Mouse (Mus musculus) intestine, embryonic 14.5 days (tissue): ENCODE results near the gene Gtf2h5. TPM values are rescaled to one million over a fixed set of nuclear protein-coding genes. Genes with fewer than 3 reads are reported as not detected.

Experiments
- ATAC-seq: fragments of 200-750 bp; cut with Nextera tagmentation; replicated peaks from 2 replicates; pipeline ENCODE4 v1.8.0; 2017; ENCODE audit warnings: low read depth, moderate number of reproducible peaks, moderate TSS enrichment, moderate library complexity; ENCODE audit not compliant: low FRiP score, low TSS enrichment
- DNase-seq: peaks from one replicate; pipeline ENCODE4 v3.0.0-alpha.2; 2018; ENCODE audit warnings: low spot score
- H3K27ac ChIP-seq: fragments of 300-500 bp; sonication (generic); 2 replicates; pipeline ENCODE4 v1.5.1; 2014; ENCODE audit warnings: low read depth, mild to moderate bottlenecking, control low read depth
- H3K27me3 ChIP-seq: fragments of 300-500 bp; sonication (generic); replicated peaks from 2 replicates; pipeline ENCODE4 v1.6.1; 2014; ENCODE audit warnings: low read length, control low read depth; ENCODE audit not compliant: control insufficient read depth, insufficient read depth
- H3K36me3 ChIP-seq: fragments of 300-500 bp; sonication (generic); 2 replicates; pipeline ENCODE4 v1.6.1; 2014; ENCODE audit warnings: low read length, control low read depth; ENCODE audit not compliant: control insufficient read depth, insufficient read depth
- H3K4me1 ChIP-seq: fragments of 300-500 bp; sonication (generic); replicated peaks from 2 replicates; pipeline ENCODE4 v1.6.1; 2014; ENCODE audit warnings: low read length, control low read depth, mixed read lengths; ENCODE audit not compliant: control insufficient read depth, insufficient read depth
- H3K4me2 ChIP-seq: fragments of 300-500 bp; sonication (generic); 2 replicates; pipeline ENCODE4 v1.6.1; 2014; ENCODE audit warnings: low read length
- H3K4me3 ChIP-seq: fragments of 300-500 bp; sonication (generic); 2 replicates; pipeline ENCODE4 v1.5.1; 2014; ENCODE audit warnings: low read depth, low read length, control low read depth, mixed read lengths
- H3K9ac ChIP-seq: fragments of 300-500 bp; sonication (generic); 2 replicates; pipeline ENCODE4 v1.6.1; 2014; ENCODE audit warnings: mild to moderate bottlenecking, low read length
- H3K9me3 ChIP-seq: fragments of 300-500 bp; sonication (generic); 2 replicates; pipeline ENCODE4 v1.6.1; 2016; ENCODE audit warnings: low read length, control low read depth; ENCODE audit not compliant: control insufficient read depth
- whole genome bisulfite sequencing: fragments of 180-500 bp; shearing (Covaris S2); extraction: QIAGEN DNeasy Blood & Tissue Kit; methylation state at CpG from one replicate; pipeline ENCODE4 v1.1.7; 2014; 5-methylcytosine and 5-hydroxymethylcytosine counted together
- polyA plus RNA-seq: library from polyadenylated mRNA; unstranded; fragments of >200 nt; fragmentation: Nextera tagmentation; extraction: Ambion mirVana; gene quantifications from 2 replicates; pipeline ENCODE4 v1.2.1, GENCODE M21; 2014

The Gtf2h5 gene
- polyA plus RNA-seq, 1 experiment from 2014 or later, result 161 TPM

GRCm38 (mm10) chr17:6117148-6117725, 37.7 kb downstream of the Gtf2h5 start:
- H3K27ac ChIP-seq, result no peak overlapping the region
- ATAC-seq (no peak), DNase-seq (no peak)
- H3K9ac ChIP-seq, result no peak overlapping the region
- no peaks in the 10 kb centered on the region for H3K27me3 ChIP-seq
- 70% methylated on average over 4 of the region's 4 CpGs for WGBS
- H3K4me2 ChIP-seq, result no peak overlapping the region
- peaks cover 8% of the 10 kb centered on the region for H3K36me3 ChIP-seq
- H3K4me3 ChIP-seq, result no peak overlapping the region
- H3K9me3 ChIP-seq, result no peaks in the 10 kb centered on the region
- H3K4me1 ChIP-seq, result no peaks in the 10 kb centered on the region

- ATAC-seq, result no peak
- Histone ChIP-seq H3K36me3 (peaks cover 15% of the 10 kb centered on the region), H3K4me3 (no peak overlapping the region), H3K4me2 (no peak overlapping the region), H3K27ac (no peak overlapping the region), H3K9me3 (no peaks in the 10 kb centered on the region), H3K9ac (no peak overlapping the region), H3K27me3 (no peaks in the 10 kb centered on the region), H3K4me1 (no peaks in the 10 kb centered on the region)
- 75% methylated on average over 3 of the region's 3 CpGs for WGBS
- DNase-seq, result no peak
These were observed 38.3 kb downstream of the Gtf2h5 start for GRCm38 (mm10) chr17:6117917-6118316.

- DNase-seq, result no peak
- Histone ChIP-seq H3K4me1 (no peaks in the 10 kb centered on the region), H3K27me3 (no peaks in the 10 kb centered on the region), H3K4me3 (no peak overlapping the region), H3K36me3 (peaks cover 23% of the 10 kb centered on the region), H3K9ac (no peak overlapping the region), H3K4me2 (no peak overlapping the region), H3K27ac (no peak overlapping the region), H3K9me3 (no peaks in the 10 kb centered on the region)
- WGBS, result 91% methylated on average over 4 of the region's 4 CpGs
- no peak for ATAC-seq
These were observed 39.3 kb downstream of the Gtf2h5 start for GRCm38 (mm10) chr17:6118861-6119260.

DNA sequence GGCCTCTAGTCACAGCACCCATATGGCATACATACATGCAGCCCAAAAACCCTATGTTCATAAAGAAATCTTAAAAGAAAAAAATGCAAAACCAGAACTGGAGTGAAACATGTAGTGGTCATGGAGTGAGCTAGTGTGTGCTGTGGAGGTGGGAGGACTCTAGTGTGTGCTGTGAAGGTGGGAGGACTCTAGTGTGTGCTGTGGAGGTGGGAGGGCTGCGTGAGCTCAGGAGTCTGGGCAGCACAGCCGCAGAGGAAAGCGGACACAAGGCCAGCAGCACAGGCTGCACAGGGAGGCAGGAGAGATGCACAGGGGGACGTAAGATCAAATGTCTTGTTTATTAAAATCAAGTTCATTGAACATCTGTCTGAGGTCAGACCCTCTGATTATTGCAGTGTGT, 44.2 kb downstream of the Gtf2h5 start:
- no peak overlapping the region for H3K27ac ChIP-seq
- no peaks in the 10 kb centered on the region for H3K27me3 ChIP-seq
- ATAC-seq, result no peak
- 89% methylated on average over 4 of the region's 4 CpGs for WGBS
- peaks cover 28% of the 10 kb centered on the region for H3K36me3 ChIP-seq
- H3K9ac ChIP-seq, result no peak overlapping the region
- no peak overlapping the region for H3K4me2 ChIP-seq
- no peaks in the 10 kb centered on the region for H3K9me3 ChIP-seq
- H3K4me3 ChIP-seq, result no peak overlapping the region
- H3K4me1 ChIP-seq, result no peaks in the 10 kb centered on the region
- DNase-seq, result no peak

DNA sequence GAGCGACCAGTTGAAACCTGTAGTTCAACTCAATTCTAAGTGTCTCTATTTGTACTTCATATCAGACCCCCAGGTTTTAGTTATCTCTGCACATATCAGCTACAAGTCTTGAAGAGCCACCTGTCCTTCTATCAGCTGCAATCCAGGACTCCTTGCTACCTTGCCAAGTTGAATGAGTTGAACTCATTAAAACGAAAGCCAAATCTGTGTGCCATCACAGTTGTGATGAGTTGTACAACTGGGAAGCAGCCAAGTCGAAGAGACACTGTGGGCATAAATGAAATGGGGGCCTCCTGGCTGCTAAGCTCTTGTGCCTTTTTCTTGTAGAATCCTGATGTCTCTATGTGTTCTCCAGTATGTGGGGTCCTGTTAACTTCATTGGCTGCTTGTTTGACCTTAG, 45.9 kb downstream of the Gtf2h5 start:
- Histone ChIP-seq H3K4me2 (no peak overlapping the region), H3K9ac (no peak overlapping the region), H3K36me3 (peaks cover 28% of the 10 kb centered on the region), H3K27me3 (no peaks in the 10 kb centered on the region), H3K4me1 (no peaks in the 10 kb centered on the region), H3K9me3 (no peaks in the 10 kb centered on the region), H3K27ac (no peak overlapping the region), H3K4me3 (no peak overlapping the region)
- ATAC-seq (no peak), DNase-seq (no peak)
- WGBS, result 99% methylated on average over 3 of the region's 3 CpGs

- H3K27me3 ChIP-seq, result no peaks in the 10 kb centered on the region
- H3K9me3 ChIP-seq, result no peaks in the 10 kb centered on the region
- no peak overlapping the region for H3K27ac ChIP-seq
- H3K4me3 ChIP-seq, result no peak overlapping the region
- ATAC-seq, result no peak
- no peaks in the 10 kb centered on the region for H3K4me1 ChIP-seq
- WGBS, result 25% methylated on average over 3 of the region's 3 CpGs
- DNase-seq, result no peak
- no peak overlapping the region for H3K9ac ChIP-seq
- H3K36me3 ChIP-seq, result peaks cover 17% of the 10 kb centered on the region
- no peak overlapping the region for H3K4me2 ChIP-seq
These were observed 48.5 kb downstream of the Gtf2h5 start for GRCm38 (mm10) chr17:6128039-6128438.

- Histone ChIP-seq H3K4me1 (no peaks in the 10 kb centered on the region), H3K4me2 (no peak overlapping the region), H3K27ac (no peak overlapping the region), H3K27me3 (no peaks in the 10 kb centered on the region), H3K4me3 (no peak overlapping the region), H3K36me3 (peaks cover 9% of the 10 kb centered on the region), H3K9ac (no peak overlapping the region), H3K9me3 (no peaks in the 10 kb centered on the region)
- 84% methylated on average over 4 of the region's 4 CpGs for WGBS
- DNase-seq (no peak), ATAC-seq (no peak)
These were observed 49.8 kb downstream of the Gtf2h5 start for GRCm38 (mm10) chr17:6129361-6129760.

DNA sequence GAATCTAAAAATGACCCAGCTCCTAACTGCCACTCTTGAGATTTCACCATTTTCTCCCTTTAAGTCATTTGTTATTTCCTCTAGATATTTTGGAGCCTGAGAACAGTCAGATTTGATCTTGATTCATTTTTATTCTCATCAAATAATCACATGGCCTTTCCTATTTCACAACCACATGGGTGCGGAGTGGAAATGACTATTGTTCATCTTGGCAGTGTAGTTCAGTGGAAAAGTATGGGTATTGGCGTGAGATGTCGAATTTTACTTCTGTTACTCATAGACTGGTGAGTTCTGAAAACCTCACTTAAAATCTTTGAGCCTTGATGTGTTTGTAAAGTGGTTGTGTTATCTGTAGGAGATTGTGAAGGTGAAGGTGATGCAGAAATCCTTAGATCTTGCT, 51.5 kb downstream of the Gtf2h5 start:
- Histone ChIP-seq H3K36me3 (no peaks in the 10 kb centered on the region), H3K27me3 (no peaks in the 10 kb centered on the region), H3K9me3 (no peaks in the 10 kb centered on the region), H3K9ac (no peak overlapping the region), H3K4me1 (no peaks in the 10 kb centered on the region), H3K4me2 (no peak overlapping the region), H3K27ac (no peak overlapping the region), H3K4me3 (no peak overlapping the region)
- no peak for ATAC-seq
- no peak for DNase-seq
- WGBS, result 95% methylated on average over 3 of the region's 3 CpGs
